Mouse (Mus musculus): ENCODE data around the gene Stk38.
A peak's percentile ranks its signal among the peaks of the same experiment; 100 is the strongest.
"Not testable (repeated sequence)": the region's sequence is repeated elsewhere in the genome, so short reads cannot be mapped to it uniquely, and the experiment has no call there.

Gene Stk38

GRCm38 (mm10) chr17:29035506-29035905 is 27.7 kb upstream of the Stk38 start:
- no peak for DNase-seq (ENCODE audit: low spot score in 2 of 2)

- DNase-seq (ENCODE audit: low spot score in 2 of 2), result no peak
Measured at GRCm38 (mm10) chr17:29034264-29034663, 26.5 kb upstream of the Stk38 start.

GRCm38 (mm10) chr17:29033569-29034061 is 25.8 kb upstream of the Stk38 start:
- no peak for DNase-seq (ENCODE audit: low spot score in 2 of 2)

- peak; percentile 100 for DNase-seq (ENCODE audit: low spot score in 2 of 2)
Measured at GRCm38 (mm10) chr17:29032274-29033069, 24.7 kb upstream of the Stk38 start, which contains the start of gene Srsf3. Srsf3 (plus strand) TSS chr17:29032628.

- no peak for DNase-seq (ENCODE audit: low spot score in 2 of 2)
Measured at GRCm38 (mm10) chr17:29031771-29032273, 24.0 kb upstream of the Stk38 start.

GRCm38 (mm10) chr17:29031085-29031711 is 23.4 kb upstream of the Stk38 start:
- DNase-seq (ENCODE audit: low spot score in 2 of 2), result not testable (repeated sequence)

GRCm38 (mm10) chr17:29030321-29031034 is 22.7 kb upstream of the Stk38 start:
- DNase-seq (ENCODE audit: low spot score in 2 of 2), result no peak

GRCm38 (mm10) chr17:29026652-29027356 is 19.0 kb upstream of the Stk38 start:
- no peak for DNase-seq (ENCODE audit: low spot score in 2 of 2)

- DNase-seq (ENCODE audit: low spot score in 2 of 2), result no peak
Measured at GRCm38 (mm10) chr17:29024896-29025565, 17.2 kb upstream of the Stk38 start.

GRCm38 (mm10) chr17:29024047-29024892 is 16.5 kb upstream of the Stk38 start:
- DNase-seq (ENCODE audit: low spot score in 2 of 2), result no peak

- no peak for DNase-seq (ENCODE audit: low spot score in 2 of 2)
Measured at GRCm38 (mm10) chr17:29023346-29023745, 15.6 kb upstream of the Stk38 start.

- no peak for DNase-seq (ENCODE audit: low spot score in 2 of 2)
Measured at GRCm38 (mm10) chr17:29022230-29022819, 14.5 kb upstream of the Stk38 start.

- DNase-seq (ENCODE audit: low spot score in 2 of 2), result no peak
Measured at GRCm38 (mm10) chr17:29020444-29020843, 12.6 kb upstream of the Stk38 start.

- DNase-seq (ENCODE audit: low spot score in 2 of 2), result no peak
Measured at GRCm38 (mm10) chr17:29019391-29019790, 11.6 kb upstream of the Stk38 start.

- no peak for DNase-seq (ENCODE audit: low spot score in 2 of 2)
Measured at GRCm38 (mm10) chr17:29018292-29018984, 10.6 kb upstream of the Stk38 start.

GRCm38 (mm10) chr17:29016705-29017104 is 8.9 kb upstream of the Stk38 start:
- DNase-seq (ENCODE audit: low spot score in 2 of 2), result no peak

GRCm38 (mm10) chr17:29015638-29016037 is 7.8 kb upstream of the Stk38 start:
- no peak for DNase-seq (ENCODE audit: low spot score in 2 of 2)

GRCm38 (mm10) chr17:29014235-29014634 is 6.4 kb upstream of the Stk38 start:
- no peak for DNase-seq (ENCODE audit: low spot score in 2 of 2)

GRCm38 (mm10) chr17:29009181-29009580 is 1.4 kb upstream of the Stk38 start:
- DNase-seq (ENCODE audit: low spot score in 2 of 2), result no peak

Data from right cerebral cortex, postnatal 10 days (tissue).